Mouse (Mus musculus): Measurements from ENCODE around the gene Acsbg1.

- no peak for TF ChIP-seq CTCF (IDR thresholded peaks at IDR 0.05)
- no peak for TF ChIP-seq POLR2A (IDR thresholded peaks at IDR 0.05; ENCODE audit: insufficient read depth, low read depth, low read length)
- no peak for TF ChIP-seq EP300 (IDR thresholded peaks at IDR 0.05; ENCODE audit: insufficient read depth, low read depth, low read length)
Measured at GRCm38 (mm10) chr9:54641548-54641947, 20.1 kb downstream of the Acsbg1 start.

Data from heart, adult 2 months (tissue).